Mouse (Mus musculus): ENCODE measurements around the gene Plcg1.

DNA sequence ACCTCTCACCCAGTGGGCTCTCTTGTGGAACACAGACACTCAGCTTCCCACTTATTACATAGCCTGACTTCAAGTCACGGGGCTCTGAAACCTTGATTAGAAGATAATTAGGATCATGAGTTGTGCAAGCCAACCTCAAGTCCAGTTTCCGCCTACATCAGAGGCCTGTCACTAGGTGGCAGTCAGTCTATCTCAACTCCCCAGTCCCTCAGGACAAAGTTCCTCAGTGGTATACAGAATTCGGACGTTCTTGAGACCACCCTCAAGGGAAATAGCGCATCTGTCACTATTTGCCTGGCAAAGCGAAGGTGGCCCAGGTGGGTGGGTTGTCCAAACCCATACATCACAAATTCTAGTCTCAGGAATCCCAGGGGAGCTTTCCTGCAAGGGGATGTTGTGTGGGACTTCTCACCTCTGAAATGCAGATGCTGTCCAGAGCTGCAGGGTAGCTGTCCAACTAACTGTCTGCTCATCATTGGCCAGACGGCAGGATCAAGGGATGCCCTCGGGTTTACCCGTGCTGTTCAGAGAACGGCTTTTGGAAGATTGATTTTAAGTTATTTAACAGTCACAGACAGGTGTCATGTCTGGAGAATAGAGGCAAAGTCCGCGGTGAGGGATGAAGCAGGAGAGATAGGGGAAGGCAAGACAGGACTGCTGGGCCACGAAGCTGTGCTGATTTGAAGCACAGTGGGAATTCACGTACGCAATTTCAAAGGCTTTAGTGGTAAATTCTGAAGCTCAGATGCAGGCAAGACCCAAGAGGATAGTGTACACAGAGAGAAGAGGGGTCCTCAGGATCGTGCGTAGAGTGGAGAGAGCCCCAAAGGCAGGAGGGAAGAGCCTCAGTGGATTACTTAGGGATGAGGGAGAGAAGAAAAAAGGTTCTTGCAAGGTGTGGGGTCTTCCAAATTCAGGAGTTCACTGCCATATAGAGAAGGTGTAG, 976 bp upstream of the Plcg1 start:
- TF ChIP-seq CTCF (IDR thresholded peaks at IDR 0.05; ENCODE audit: low read depth): peak; percentile 61
- no peak for TF ChIP-seq EP300 (IDR thresholded peaks at IDR 0.05; ENCODE audit: low read depth)

Data from liver, embryonic 14.5 days (tissue).